Mouse (Mus musculus): ENCODE results near the gene Cxcr5. TPM values are rescaled to one million over a fixed set of nuclear protein-coding genes. Genes with fewer than 3 reads are reported as not detected.

Gene Cxcr5
- polyA plus RNA-seq, 2 experiments: 0.10 to 0.30 TPM

DNA sequence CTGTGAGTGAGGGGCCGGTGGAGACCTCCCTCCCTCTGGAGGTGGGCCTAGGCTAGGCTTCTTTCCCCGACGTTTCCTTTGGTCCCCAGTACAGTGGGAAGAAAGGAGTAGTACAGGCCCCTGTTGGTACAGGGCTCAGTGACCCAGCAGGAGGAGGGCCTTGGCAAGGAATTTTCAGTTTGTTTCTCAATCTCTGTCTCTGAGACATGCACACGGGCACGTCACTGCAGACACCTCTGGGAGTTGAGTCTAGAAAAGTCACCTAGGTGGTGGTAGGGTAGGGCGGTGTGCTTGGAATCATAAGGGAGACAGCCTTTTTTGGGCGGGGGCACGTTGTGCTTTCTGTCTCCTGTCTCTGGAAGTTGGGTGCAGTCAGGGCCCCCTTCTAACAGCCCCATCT lies 73.3 kb downstream of the Cxcr5 start:
- Histone ChIP-seq H3K27ac (replicated peaks; ENCODE audit: low read depth, low read length) (peak overlapping the region; percentile 83), H3K4me3 (replicated peaks; ENCODE audit: low read length) (peak overlapping the region; percentile 97), H3K4me1 (ENCODE audit: control insufficient read depth, insufficient read depth, low read length) (peaks cover 91% of the 10 kb centered on the region), H3K36me3 (ENCODE audit: control insufficient read depth, insufficient read depth, low read length) (peaks cover 16% of the 10 kb centered on the region), H3K9ac (ENCODE audit: low read depth, low read length, severe bottlenecking) (peak overlapping the region; percentile 31; the same call in 1 of the 2 replicates), H3K27me3 (ENCODE audit: control insufficient read depth, insufficient read depth, low read length) (no peaks in the 10 kb centered on the region), H3K9me3 (ENCODE audit: control insufficient read depth, low read length) (no peaks in the 10 kb centered on the region), H3K4me2 (replicated peaks; ENCODE audit: low read depth, low read length, severe bottlenecking) (peak overlapping the region; percentile 69)
- ATAC-seq (ENCODE audit: low FRiP score, low read depth) (no peak), DNase-seq (ENCODE audit: low spot score) (no peak)
- TF ChIP-seq POLR2A (IDR thresholded peaks at IDR 0.05; ENCODE audit: borderline replicate concordance, extremely low read depth, insufficient read depth, insufficient read length): no peak
- WGBS: 17% methylated on average over 7 of the region's 8 CpGs

DNA sequence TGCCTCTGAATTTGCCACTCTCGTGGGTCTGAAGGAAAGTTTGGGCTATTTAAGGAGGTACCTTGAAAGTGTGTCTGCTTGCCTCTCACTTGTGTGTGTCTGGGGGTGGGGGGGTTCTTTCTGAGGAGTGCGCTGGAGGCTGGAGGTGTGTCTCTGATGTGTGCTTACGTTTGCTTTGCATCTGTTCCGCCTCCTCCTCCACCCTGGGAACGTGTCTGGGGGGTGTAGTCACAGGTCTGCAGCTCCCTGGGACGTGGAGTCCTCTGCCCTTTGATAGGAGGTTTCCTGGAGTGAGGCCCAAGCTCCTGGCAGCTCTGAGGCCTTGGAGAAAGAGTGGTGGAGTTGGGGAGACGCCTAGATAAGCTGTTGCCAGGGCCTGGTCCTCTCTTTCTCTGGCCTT lies 74.2 kb downstream of the Cxcr5 start:
- H3K27me3 ChIP-seq (ENCODE audit: control insufficient read depth, insufficient read depth, low read length): no peaks in the 10 kb centered on the region
- 2% methylated on average over 7 of the region's 7 CpGs for WGBS
- peaks cover 14% of the 10 kb centered on the region for H3K36me3 ChIP-seq (ENCODE audit: control insufficient read depth, insufficient read depth, low read length)
- no peak for DNase-seq (ENCODE audit: low spot score)
- H3K9ac ChIP-seq (ENCODE audit: low read depth, low read length, severe bottlenecking): peak overlapping the region; percentile 56; the same call in 1 of the 2 replicates
- H3K9me3 ChIP-seq (ENCODE audit: control insufficient read depth, low read length): no peaks in the 10 kb centered on the region
- TF ChIP-seq POLR2A (IDR thresholded peaks at IDR 0.05; ENCODE audit: borderline replicate concordance, extremely low read depth, insufficient read depth, insufficient read length): no peak
- ATAC-seq (ENCODE audit: low FRiP score, low read depth): no peak
- H3K27ac ChIP-seq (replicated peaks; ENCODE audit: low read depth, low read length): peak overlapping the region; percentile 83
- H3K4me1 ChIP-seq (ENCODE audit: control insufficient read depth, insufficient read depth, low read length): peaks cover 82% of the 10 kb centered on the region
- peak overlapping the region; percentile 69 for H3K4me2 ChIP-seq (replicated peaks; ENCODE audit: low read depth, low read length, severe bottlenecking)
- peak overlapping the region; percentile 97 for H3K4me3 ChIP-seq (replicated peaks; ENCODE audit: low read length)

DNA sequence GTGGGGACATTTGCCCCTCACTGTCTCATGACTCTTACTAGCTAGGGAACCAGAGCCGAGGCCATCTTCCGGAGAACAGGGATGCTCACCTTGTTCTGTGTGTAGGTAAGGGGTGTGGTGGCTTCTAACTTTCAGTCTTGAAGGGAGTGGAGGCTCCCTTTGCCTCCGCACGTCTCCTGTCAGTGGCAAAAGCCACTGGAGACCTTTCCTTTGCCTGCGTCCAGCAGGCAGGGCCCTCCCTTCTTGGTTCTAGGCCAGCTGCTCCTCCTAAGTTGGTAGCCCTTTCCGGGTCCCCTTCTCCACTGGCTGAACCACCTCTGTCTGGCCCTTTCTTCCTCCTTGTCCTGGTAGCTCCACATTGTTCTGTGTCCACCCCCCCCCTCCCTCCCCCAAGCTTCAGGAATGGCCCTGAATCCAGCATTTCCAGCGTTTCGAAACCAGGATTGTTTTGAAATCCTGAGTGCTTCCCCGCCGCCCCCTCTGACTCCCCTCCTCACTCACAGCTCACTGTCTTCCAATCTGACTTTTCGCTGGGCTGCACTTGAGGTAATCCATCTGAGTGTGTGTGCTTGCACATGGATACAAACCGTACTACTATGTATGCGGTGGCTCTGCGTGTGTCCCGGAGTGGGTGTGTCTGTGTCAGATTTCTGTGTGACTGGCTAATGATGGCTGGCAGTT lies 74.8 kb downstream of the Cxcr5 start:
- H3K4me2 ChIP-seq (replicated peaks; ENCODE audit: low read depth, low read length, severe bottlenecking): peak overlapping the region; percentile 69
- no peak for TF ChIP-seq POLR2A (IDR thresholded peaks at IDR 0.05; ENCODE audit: borderline replicate concordance, extremely low read depth, insufficient read depth, insufficient read length)
- peak overlapping the region; percentile 56 for H3K9ac ChIP-seq (ENCODE audit: low read depth, low read length, severe bottlenecking)
- peak overlapping the region; percentile 97 for H3K4me3 ChIP-seq (replicated peaks; ENCODE audit: low read length)
- DNase-seq (ENCODE audit: low spot score) (no peak), ATAC-seq (ENCODE audit: low FRiP score, low read depth) (no peak)
- H3K36me3 ChIP-seq (ENCODE audit: control insufficient read depth, insufficient read depth, low read length): peaks cover 10% of the 10 kb centered on the region
- H3K4me1 ChIP-seq (ENCODE audit: control insufficient read depth, insufficient read depth, low read length): peaks cover 80% of the 10 kb centered on the region
- H3K27me3 ChIP-seq (ENCODE audit: control insufficient read depth, insufficient read depth, low read length): no peaks in the 10 kb centered on the region
- H3K9me3 ChIP-seq (ENCODE audit: control insufficient read depth, low read length): no peaks in the 10 kb centered on the region
- WGBS: 15% methylated on average over 15 of the region's 15 CpGs
- H3K27ac ChIP-seq (replicated peaks; ENCODE audit: low read depth, low read length): peak overlapping the region; percentile 83

DNA sequence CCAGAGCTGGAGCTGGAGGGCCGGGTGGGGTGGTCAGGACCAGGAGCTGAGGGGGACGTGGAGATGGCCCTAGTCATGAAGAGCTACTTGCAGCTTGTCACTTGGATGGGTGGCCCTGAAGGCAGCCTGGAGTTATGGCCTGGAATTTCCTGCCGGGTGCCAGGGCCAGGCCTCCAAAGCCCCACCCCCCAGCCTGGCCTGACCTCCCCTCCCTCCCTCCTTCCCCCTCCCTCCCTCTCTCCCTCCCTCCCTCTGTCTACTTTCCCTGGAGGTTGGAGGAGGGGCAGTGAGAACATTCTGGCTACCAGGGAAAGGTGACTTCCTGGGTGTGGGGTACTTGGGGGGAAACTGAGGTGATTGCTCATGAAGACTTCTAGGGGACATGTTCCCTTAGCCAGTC lies 75.3 kb downstream of the Cxcr5 start:
- no peak for DNase-seq (ENCODE audit: low spot score)
- H3K4me3 ChIP-seq (replicated peaks; ENCODE audit: low read length): peak overlapping the region; percentile 97
- H3K9ac ChIP-seq (ENCODE audit: low read depth, low read length, severe bottlenecking): peak overlapping the region; percentile 56
- peaks cover 74% of the 10 kb centered on the region for H3K4me1 ChIP-seq (ENCODE audit: control insufficient read depth, insufficient read depth, low read length)
- WGBS: 8% methylated on average over 3 of the region's 3 CpGs
- H3K27ac ChIP-seq (replicated peaks; ENCODE audit: low read depth, low read length): peak overlapping the region; percentile 83
- TF ChIP-seq POLR2A (IDR thresholded peaks at IDR 0.05; ENCODE audit: borderline replicate concordance, extremely low read depth, insufficient read depth, insufficient read length): no peak
- H3K9me3 ChIP-seq (ENCODE audit: control insufficient read depth, low read length): no peaks in the 10 kb centered on the region
- H3K4me2 ChIP-seq (replicated peaks; ENCODE audit: low read depth, low read length, severe bottlenecking): peak overlapping the region; percentile 69
- H3K27me3 ChIP-seq (ENCODE audit: control insufficient read depth, insufficient read depth, low read length): no peaks in the 10 kb centered on the region
- no peak for ATAC-seq (ENCODE audit: low FRiP score, low read depth)
- H3K36me3 ChIP-seq (ENCODE audit: control insufficient read depth, insufficient read depth, low read length): peaks cover 5% of the 10 kb centered on the region; the same call in 1 of the 2 replicates

DNA sequence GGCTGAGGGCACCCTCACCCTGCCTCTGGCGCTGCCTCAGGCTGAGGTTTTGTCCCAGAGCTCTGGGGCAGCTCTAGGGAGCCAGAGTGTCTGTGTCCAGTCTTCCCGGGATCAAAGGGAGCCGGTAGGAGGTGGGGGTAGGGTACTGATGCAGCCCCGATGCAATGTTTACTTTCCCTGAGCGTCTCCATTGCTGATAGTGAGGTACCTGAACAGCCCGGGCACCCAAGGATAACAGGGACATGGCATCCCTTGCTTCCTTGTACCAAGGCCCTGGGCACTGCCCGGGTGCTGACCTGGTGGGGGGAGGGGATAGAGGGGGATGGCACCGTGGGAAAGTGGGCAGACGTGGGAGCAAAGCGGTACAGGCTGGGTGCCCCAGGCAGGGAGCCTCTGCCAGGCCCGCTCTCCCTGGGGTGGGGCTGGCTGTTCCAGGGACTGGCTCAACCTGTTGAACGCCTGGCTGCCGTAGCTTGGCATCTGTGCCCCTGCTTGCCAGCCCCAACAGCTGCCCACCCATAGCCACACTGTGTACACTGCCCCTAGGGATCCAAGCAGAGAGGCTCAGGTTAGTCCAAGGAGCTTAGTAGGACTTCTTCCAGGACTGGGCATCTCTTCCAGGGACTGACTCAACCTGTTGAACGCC lies 76.0 kb downstream of the Cxcr5 start:
- no peaks in the 10 kb centered on the region for H3K27me3 ChIP-seq (ENCODE audit: control insufficient read depth, insufficient read depth, low read length)
- ATAC-seq (ENCODE audit: low FRiP score, low read depth) (no peak), DNase-seq (ENCODE audit: low spot score) (no peak)
- H3K27ac ChIP-seq (replicated peaks; ENCODE audit: low read depth, low read length): 0 out of 2 replicates have a peak overlapping the region, but pooled peaks have one; percentile 38
- 0 out of 2 replicates have a peak, but pooled peaks cover 4% of the 10 kb centered on the region for H3K36me3 ChIP-seq (ENCODE audit: control insufficient read depth, insufficient read depth, low read length)
- H3K4me3 ChIP-seq (replicated peaks; ENCODE audit: low read length): peak overlapping the region; percentile 97
- 26% methylated on average over 14 of the region's 14 CpGs for WGBS
- peak overlapping the region; percentile 69 for H3K4me2 ChIP-seq (replicated peaks; ENCODE audit: low read depth, low read length, severe bottlenecking)
- H3K9me3 ChIP-seq (ENCODE audit: control insufficient read depth, low read length): no peaks in the 10 kb centered on the region
- peak overlapping the region; percentile 56 for H3K9ac ChIP-seq (ENCODE audit: low read depth, low read length, severe bottlenecking)
- peaks cover 68% of the 10 kb centered on the region for H3K4me1 ChIP-seq (ENCODE audit: control insufficient read depth, insufficient read depth, low read length)
- TF ChIP-seq POLR2A (IDR thresholded peaks at IDR 0.05; ENCODE audit: borderline replicate concordance, extremely low read depth, insufficient read depth, insufficient read length): no peak

Data from limb, embryonic 14.5 days (tissue).